Comparison of ENCODE assay signal across 8 mouse cellular contexts in the genomic region with DNA sequence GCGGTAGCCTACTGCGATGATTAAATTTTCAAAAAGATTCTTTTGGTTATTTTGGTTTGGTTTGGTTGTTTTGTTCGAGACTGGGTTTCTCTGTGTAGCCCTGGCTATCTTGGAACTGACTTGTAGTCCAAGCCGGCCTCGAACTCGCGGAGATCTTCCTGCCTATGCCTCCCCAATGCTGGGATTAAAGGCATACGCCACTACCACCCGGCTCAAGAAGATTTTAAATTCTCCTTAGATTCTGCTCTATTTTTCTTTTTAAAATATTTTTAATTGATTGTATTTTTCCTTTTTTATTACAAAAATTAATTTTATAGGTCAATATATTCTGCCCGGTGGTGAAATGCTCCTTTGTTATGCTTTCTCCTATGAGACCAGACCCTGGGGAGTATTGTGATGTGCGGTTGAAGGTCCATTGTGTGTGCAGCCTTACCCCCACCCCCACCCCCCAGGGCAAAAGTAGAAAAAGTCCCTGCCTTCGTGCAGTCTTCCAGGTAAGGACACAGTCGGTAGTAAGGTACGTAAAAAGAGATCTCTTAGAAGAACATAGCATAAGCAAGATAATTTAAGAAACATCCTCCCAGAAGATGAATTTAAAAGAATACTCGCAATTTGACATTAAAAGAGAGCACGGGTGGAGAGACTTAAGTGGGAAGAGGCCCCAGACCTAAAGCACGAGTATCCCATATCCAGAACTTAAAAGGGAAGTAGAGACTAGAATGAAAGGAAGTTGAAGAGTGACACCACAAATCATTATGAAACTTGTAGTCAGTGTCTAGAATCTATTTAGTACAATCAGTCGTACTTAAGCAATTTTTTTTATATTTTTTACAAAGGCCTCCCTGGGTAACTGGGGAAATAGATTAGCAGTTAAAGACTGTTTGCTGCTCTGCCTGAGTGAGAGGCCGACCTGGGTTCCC. TPM values are rescaled to one million over a fixed set of nuclear protein-coding genes. Genes with fewer than 3 reads are reported as not detected.
A peak's percentile ranks its signal among the peaks of the same experiment; 100 is the strongest.
DNase-seq lines count a peak whose midpoint lies in the region; ATAC-seq lines count a peak whose summit lies in the region.

No protein-coding gene starts in this region.

- 0 out of 2 replicates have a peak overlapping the region, but pooled peaks have one; percentile 89 for H3K27ac ChIP-seq in kidney, embryonic 14.5 days (ENCODE audit: low read depth, low read length)
- H3K27ac ChIP-seq in brown adipose tissue, adult 24 weeks (replicated peaks; ENCODE audit: low read depth, low read length): peak overlapping the region; percentile 83
- H3K27ac ChIP-seq in midbrain, embryonic 15.5 days: peak overlapping the region; percentile 80

- H3K9ac ChIP-seq in kidney, embryonic 14.5 days (ENCODE audit: low read depth, low read length): peak overlapping the region; percentile 97; the same call in 1 of the 2 replicates
- peak overlapping the region; percentile 92; the same call in 1 of the 2 replicates for H3K9ac ChIP-seq in midbrain, embryonic 15.5 days

- 57% methylated on average over 19 of the region's 19 CpGs for WGBS in kidney, embryonic 14.5 days
- 54% methylated on average over 19 of the region's 19 CpGs for WGBS in midbrain, embryonic 15.5 days

- no peak for DNase-seq in kidney, adult 9 months
- DNase-seq in induced T-regulatory cell, adult 2 months (ENCODE audit: low read depth): peak; percentile 16
- no peak for DNase-seq in cerebellum, adult 11-12 months
- no peak for DNase-seq in left cerebral cortex, postnatal 25 days (ENCODE audit: low spot score in 2 of 2)
- DNase-seq in layer of hippocampus, adult 18-20 months (ENCODE audit: low spot score in 2 of 2): no peak

- H3K4me1 ChIP-seq in kidney, embryonic 14.5 days (ENCODE audit: control insufficient read depth, insufficient read depth, low read length): peaks cover 13% of the 10 kb centered on the region
- H3K4me1 ChIP-seq in brown adipose tissue, adult 24 weeks (ENCODE audit: control insufficient read depth, insufficient read depth, insufficient read length, low read length): peaks cover 18% of the 10 kb centered on the region
- H3K4me1 ChIP-seq in midbrain, embryonic 15.5 days: peaks cover 32% of the 10 kb centered on the region

- intact Hi-C loops in left cerebral cortex, postnatal 25 days (cut with DNase I): no loop called here

- no peaks in the 10 kb centered on the region for H3K27me3 ChIP-seq in kidney, embryonic 14.5 days (ENCODE audit: control insufficient read depth, insufficient read depth, low read length)
- no peaks in the 10 kb centered on the region for H3K27me3 ChIP-seq in midbrain, embryonic 15.5 days (replicated peaks)

- no peak for ATAC-seq in kidney, embryonic 14.5 days (ENCODE audit: low FRiP score, low TSS enrichment)
- peak; percentile 59; the same call in 1 of the 2 replicates for ATAC-seq in midbrain, embryonic 15.5 days (replicated peaks)

- H3K9me3 ChIP-seq in kidney, embryonic 14.5 days (ENCODE audit: control insufficient read depth, low read length): no peaks in the 10 kb centered on the region
- no peaks in the 10 kb centered on the region for H3K9me3 ChIP-seq in midbrain, embryonic 15.5 days

- H3K4me2 ChIP-seq in kidney, embryonic 14.5 days (replicated peaks; ENCODE audit: low read depth, low read length): peak overlapping the region; percentile 68
- peak overlapping the region; percentile 76 for H3K4me2 ChIP-seq in midbrain, embryonic 15.5 days

- no peaks in the 10 kb centered on the region for H3K36me3 ChIP-seq in kidney, embryonic 14.5 days (ENCODE audit: control insufficient read depth, insufficient read depth, low read length)
- no peaks in the 10 kb centered on the region for H3K36me3 ChIP-seq in midbrain, embryonic 15.5 days (replicated peaks)

- peak overlapping the region; percentile 97 for H3K4me3 ChIP-seq in kidney, embryonic 14.5 days (ENCODE audit: low read length)
- H3K4me3 ChIP-seq in brown adipose tissue, adult 24 weeks (ENCODE audit: insufficient read depth, low read depth, low read length): peak overlapping the region; percentile 98
- peak overlapping the region; percentile 88 for H3K4me3 ChIP-seq in midbrain, embryonic 15.5 days

RNA-seq across cellular contexts. Expression of a gene that starts 0.6 kb away (rescaled TPM):
- polyA plus RNA-seq in kidney, embryonic 14.5 days (2014; fragmentation: Nextera tagmentation; extraction: Ambion mirVana): 38.9 and 79.5 TPM in 2 replicates
- 43.4 and 57.6 TPM in 2 replicates for polyA plus RNA-seq in brown adipose tissue, adult 24 weeks (2012; ENCODE audit: insufficient read depth, insufficient read length, missing spikeins)
- polyA plus RNA-seq in midbrain, embryonic 15.5 days (2015; fragmentation: Nextera tagmentation; extraction: Ambion mirVana): 34.8 and 36.8 TPM in 2 replicates
- total RNA-seq in left cerebral cortex, postnatal 25 days (2021): 10 to 100 TPM; 66.2 to 69.7 TPM
- total RNA-seq in layer of hippocampus, adult 18-20 months (2021): 10 to 100 TPM; 56.7 to 61.8 TPM

RNA-seq across cellular contexts. Expression of a gene that starts 32.7 kb away (rescaled TPM):
- 20.3 and 29.6 TPM in 2 replicates for polyA plus RNA-seq in kidney, embryonic 14.5 days (2014; fragmentation: Nextera tagmentation; extraction: Ambion mirVana)
- polyA plus RNA-seq in brown adipose tissue, adult 24 weeks (2012; ENCODE audit: insufficient read depth, insufficient read length, missing spikeins): 23.1 and 24.5 TPM in 2 replicates
- polyA plus RNA-seq in midbrain, embryonic 15.5 days (2015; fragmentation: Nextera tagmentation; extraction: Ambion mirVana): 126 and 143 TPM in 2 replicates
- 100 to 1,000 TPM; 230 to 238 TPM for total RNA-seq in left cerebral cortex, postnatal 25 days (2021)
- total RNA-seq in layer of hippocampus, adult 18-20 months (2021): 100 to 1,000 TPM; 180 to 184 TPM
